Comparison of ENCODE assay signal across 14 mouse cellular contexts in the genomic region with DNA sequence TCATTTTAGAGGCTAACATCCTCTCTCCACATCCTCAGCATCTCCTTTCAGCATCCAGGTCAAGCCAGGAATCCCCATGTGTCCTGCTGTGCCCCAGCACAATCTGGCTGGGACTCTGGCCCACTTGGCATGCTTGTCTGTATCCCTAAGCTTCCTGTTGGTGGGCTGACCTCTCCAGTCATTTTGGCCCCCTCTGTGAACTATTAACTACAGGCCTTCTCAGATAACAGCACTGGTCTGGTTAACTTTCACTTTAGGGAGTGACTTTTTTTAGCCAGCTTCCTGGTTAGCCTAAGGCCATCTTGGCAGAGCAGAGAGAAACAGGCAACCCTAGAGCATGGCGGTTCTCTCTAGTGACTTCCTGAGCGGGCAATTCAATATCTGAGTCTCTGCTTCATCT.
DNase-seq lines count a peak whose midpoint lies in the region; ATAC-seq and TF ChIP-seq lines count a peak whose summit lies in the region.
"Had no signal": no experiment of that assay in that cellular context is flagged by ENCODE, and none has a peak within 500 bp of the region (broad histone marks: within the 10 kb centered on the region; RNA-seq: fewer than 3 reads in every experiment).

No protein-coding gene starts in this region.

- no peak for TF ChIP-seq CTCF in stomach, postnatal 0 days (IDR thresholded peaks at IDR 0.05; ENCODE audit: low read depth)
- TF ChIP-seq CTCF in lung, adult 2 months (IDR thresholded peaks at IDR 0.05; ENCODE audit: insufficient read depth, low read length): no peak

- H3K4me1 ChIP-seq in embryonic facial prominence, embryonic 10.5 days: peaks cover 15% of the 10 kb centered on the region
- peaks cover 18% of the 10 kb centered on the region for H3K4me1 ChIP-seq in kidney, embryonic 16.5 days (ENCODE audit: insufficient read depth, low read length)
- H3K4me1 ChIP-seq in stomach, postnatal 0 days (replicated peaks; ENCODE audit: control insufficient read depth, insufficient read depth): no peaks in the 10 kb centered on the region
- H3K4me1 ChIP-seq in lung, adult 2 months (ENCODE audit: control insufficient read depth, insufficient read depth, low read length): no peaks in the 10 kb centered on the region

- TF ChIP-seq POLR2A in lung, adult 2 months (IDR thresholded peaks at IDR 0.05; ENCODE audit: borderline replicate concordance, extremely low read depth, low read depth, low read length): no peak

- 27% methylated on average over 2 of the region's 2 CpGs for WGBS in embryonic facial prominence, embryonic 10.5 days
- 65% methylated on average over 2 of the region's 2 CpGs for WGBS in kidney, embryonic 16.5 days
- 89% methylated on average over 2 of the region's 2 CpGs for WGBS in stomach, postnatal 0 days
- WGBS in lung, adult 2 months: 79% methylated on average over 2 of the region's 2 CpGs

- peak; percentile 79 for ATAC-seq in kidney, embryonic 16.5 days (ENCODE audit: low FRiP score, low TSS enrichment)
- ATAC-seq in stomach, postnatal 0 days (ENCODE audit: low FRiP score, low TSS enrichment): peak; percentile 62
- no peak for ATAC-seq in erythroblast, adult 5-6 weeks (replicated peaks; ENCODE audit: low FRiP score, poor library complexity, severe bottlenecking)

- H3K9me3 ChIP-seq in embryonic facial prominence, embryonic 10.5 days: no peaks in the 10 kb centered on the region
- no peaks in the 10 kb centered on the region for H3K9me3 ChIP-seq in kidney, embryonic 16.5 days (ENCODE audit: low read length)
- no peaks in the 10 kb centered on the region for H3K9me3 ChIP-seq in stomach, postnatal 0 days (ENCODE audit: control insufficient read depth, low read length)
- H3K9me3 ChIP-seq: forebrain, embryonic 10.5 days; midbrain, embryonic 12.5 days had no signal

- peaks cover 59% of the 10 kb centered on the region for H3K36me3 ChIP-seq in embryonic facial prominence, embryonic 10.5 days (replicated peaks)
- H3K36me3 ChIP-seq in kidney, embryonic 16.5 days (ENCODE audit: insufficient read depth, low read length): 0 out of 2 replicates have a peak, but pooled peaks cover 7% of the 10 kb centered on the region
- H3K36me3 ChIP-seq in stomach, postnatal 0 days (ENCODE audit: control insufficient read depth, insufficient read depth, low read length): no peaks in the 10 kb centered on the region

- TF ChIP-seq EP300 in stomach, postnatal 0 days (optimal IDR thresholded peaks at IDR 0.05): no peak

- H3K27ac ChIP-seq in embryonic facial prominence, embryonic 10.5 days (replicated peaks): 0 out of 2 replicates have a peak overlapping the region, but pooled peaks have one; percentile 4
- H3K27ac ChIP-seq in kidney, embryonic 16.5 days (ENCODE audit: low read length): peak overlapping the region; percentile 39
- H3K27ac ChIP-seq in stomach, postnatal 0 days (replicated peaks): no peak overlapping the region
- H3K27ac ChIP-seq: forebrain, embryonic 10.5 days; midbrain, embryonic 12.5 days had no signal

- H3K4me2 ChIP-seq in kidney, embryonic 16.5 days (replicated peaks; ENCODE audit: low read depth, low read length): no peak overlapping the region
- H3K4me2 ChIP-seq in stomach, postnatal 0 days (replicated peaks; ENCODE audit: low read depth): no peak overlapping the region
- H3K4me2 ChIP-seq: heart, embryonic 11.5 days; midbrain, embryonic 12.5 days had no signal

- peak; percentile 55 for DNase-seq in kidney, adult 11 months
- DNase-seq in kidney, postnatal 4 days: no peak
- peak; percentile 21 for DNase-seq in embryonic facial prominence, embryonic 10.5 days (ENCODE audit: low spot score)
- no peak for DNase-seq in stomach, postnatal 0 days (ENCODE audit: low spot score)
- DNase-seq in lung, adult 2 months: no peak
- no peak for DNase-seq in retina, postnatal 1 day
- DNase-seq: adrenal gland, adult 2 months; lung, adult 18-20 months; thymus, postnatal 25 days had no signal

- H3K27me3 ChIP-seq in embryonic facial prominence, embryonic 10.5 days (replicated peaks; ENCODE audit: low read depth, poor library complexity, severe bottlenecking): no peaks in the 10 kb centered on the region
- H3K27me3 ChIP-seq in kidney, embryonic 16.5 days (ENCODE audit: insufficient read depth, low read length): no peaks in the 10 kb centered on the region
- no peaks in the 10 kb centered on the region for H3K27me3 ChIP-seq in stomach, postnatal 0 days (ENCODE audit: control insufficient read depth, insufficient read depth, low read length)
- H3K27me3 ChIP-seq: midbrain, embryonic 12.5 days had no signal

- no peak overlapping the region for H3K4me3 ChIP-seq in embryonic facial prominence, embryonic 10.5 days
- H3K4me3 ChIP-seq in kidney, embryonic 16.5 days (ENCODE audit: low read length): no peak overlapping the region
- no peak overlapping the region for H3K4me3 ChIP-seq in stomach, postnatal 0 days (ENCODE audit: low read depth, low read length)
- H3K4me3 ChIP-seq in lung, adult 2 months (replicated peaks; ENCODE audit: extremely low read depth, low read depth, low read length): no peak overlapping the region
- H3K4me3 ChIP-seq: forebrain, embryonic 10.5 days; midbrain, embryonic 12.5 days had no signal

- H3K9ac ChIP-seq in kidney, embryonic 16.5 days (replicated peaks; ENCODE audit: low read length): no peak overlapping the region
- no peak overlapping the region for H3K9ac ChIP-seq in stomach, postnatal 0 days (ENCODE audit: low read length)
- H3K9ac ChIP-seq: midbrain, embryonic 12.5 days had no signal

Comparison
In these comparisons a context has a peak if more than half of its experiments do, and no peak if none do; other contexts are left out.
1. DNase-seq: peak in kidney, adult 11 months (single experiment) and embryonic facial prominence, embryonic 10.5 days (single experiment); none in kidney, postnatal 4 days (0 of 2), stomach, postnatal 0 days (single experiment), lung, adult 2 months (single experiment) and retina, postnatal 1 day (single experiment).